Mouse (Mus musculus): ENCODE measurements around the gene Otud1.

DNA sequence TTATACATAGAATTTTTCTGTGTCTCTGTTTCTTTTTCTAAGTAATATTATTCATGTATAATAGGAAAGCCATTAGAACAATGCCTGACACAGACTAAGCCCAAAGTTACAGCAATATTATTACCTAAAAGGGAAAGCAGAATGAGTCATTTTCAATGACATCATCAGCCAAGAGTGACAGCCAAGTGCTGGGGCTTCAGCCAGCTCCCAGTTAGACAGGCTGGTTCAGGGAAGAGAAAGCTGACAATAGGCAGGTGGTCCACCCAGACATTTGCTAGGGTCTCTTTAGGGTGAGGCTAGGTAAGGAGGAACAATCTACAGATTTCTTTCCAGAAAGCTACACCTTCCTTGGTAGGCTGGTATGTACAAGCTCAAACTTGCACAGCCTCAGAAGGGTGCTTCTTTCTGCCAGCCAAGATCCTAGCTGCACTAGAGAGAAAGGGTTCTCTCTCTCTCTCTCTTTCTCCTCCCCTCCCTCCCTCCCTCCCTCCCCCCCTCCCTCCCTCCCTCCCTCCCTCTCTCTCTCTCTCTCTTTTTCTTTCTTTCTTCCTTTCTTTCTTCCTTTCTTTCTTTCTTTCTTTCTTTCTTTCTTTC is 45.6 kb downstream of the Otud1 start:
- TF ChIP-seq POLR2A (IDR thresholded peaks at IDR 0.05; ENCODE audit: borderline replicate concordance, extremely low read depth, insufficient read depth, insufficient read length, poor library complexity, severe bottlenecking) (no peak), CTCF (IDR thresholded peaks at IDR 0.05; ENCODE audit: borderline replicate concordance, extremely low read depth, insufficient read depth, insufficient read length) (no peak)
